Mouse (Mus musculus) lung, adult 18-20 months (tissue): ENCODE results near the gene Tppp.
"Not testable (repeated sequence)": the region's sequence is repeated elsewhere in the genome, so short reads cannot be mapped to it uniquely, and the experiment has no call there.

ENCODE experiments used
- DNase-seq, 2 experiments: peaks; one replicate each; pipeline ENCODE4 v3.0.0; 2022; ENCODE audit warnings: mixed read lengths in 2 of 2

Gene Tppp

DNA sequence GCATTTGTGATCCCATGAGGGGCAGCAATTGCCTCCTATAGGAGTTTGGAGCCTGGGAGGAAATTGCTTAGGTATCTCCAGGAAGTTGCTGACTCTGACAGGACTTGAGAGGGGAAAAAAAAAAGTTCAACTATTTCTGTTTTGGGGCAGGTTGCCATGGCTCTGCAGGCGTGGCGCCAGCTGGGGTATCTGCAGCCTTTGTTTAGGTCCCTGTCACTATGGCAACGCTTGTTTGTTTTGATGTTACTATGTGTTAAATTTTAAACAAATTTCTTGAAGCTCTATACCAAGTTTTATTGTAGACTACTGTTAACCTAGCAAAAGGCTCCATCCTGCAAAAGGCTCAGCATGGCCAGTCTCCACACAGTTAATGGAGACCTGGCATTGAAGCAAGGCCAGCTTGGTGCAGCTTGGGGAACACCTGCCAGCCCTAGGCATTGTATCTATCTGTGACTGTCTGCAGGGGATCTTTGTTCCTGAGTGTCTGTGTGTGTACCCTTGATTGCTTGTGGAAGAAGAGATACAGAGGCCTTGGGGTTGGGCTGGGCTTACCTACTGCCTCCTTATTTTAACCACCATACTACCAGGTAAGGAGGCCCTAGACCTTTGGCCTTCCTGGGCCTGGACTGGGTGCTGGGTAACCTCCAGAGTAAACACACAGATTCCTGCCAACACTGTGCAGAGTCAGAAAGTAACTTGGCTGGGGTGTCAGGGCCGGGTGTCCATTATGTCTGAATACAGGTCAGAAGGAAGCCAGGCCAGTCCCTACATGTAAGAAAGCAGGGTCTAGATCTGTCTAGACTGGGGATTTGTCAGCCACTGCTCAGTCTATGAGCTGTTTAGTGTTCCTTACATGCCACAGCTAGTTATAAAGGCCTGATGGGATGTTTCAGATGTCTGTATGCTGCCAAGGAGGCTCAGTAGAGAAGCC is 16.2 kb downstream of the Tppp start:
- peak; percentile 62 to 67 for DNase-seq

DNA sequence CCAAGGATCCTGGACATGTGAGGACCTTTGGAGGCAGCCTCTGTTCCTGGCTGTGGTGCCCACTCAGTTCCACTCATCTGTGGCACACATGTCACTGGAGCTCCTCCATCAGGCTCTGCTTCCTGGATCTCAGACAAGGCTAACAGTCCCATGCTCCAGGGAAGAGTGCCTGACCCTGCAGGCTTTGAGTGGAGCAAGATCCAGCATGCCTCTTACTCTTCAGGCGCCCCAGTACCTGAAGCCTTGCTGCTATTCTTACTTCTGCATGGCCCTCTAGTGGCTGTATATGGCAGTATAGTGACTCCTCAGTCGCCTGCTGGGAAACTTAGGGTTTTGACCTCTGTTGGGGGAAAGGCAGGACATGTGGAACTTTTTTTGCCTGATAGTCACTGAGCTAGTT is 17.0 kb downstream of the Tppp start:
- peak; percentile 52 to 75 for DNase-seq

DNA sequence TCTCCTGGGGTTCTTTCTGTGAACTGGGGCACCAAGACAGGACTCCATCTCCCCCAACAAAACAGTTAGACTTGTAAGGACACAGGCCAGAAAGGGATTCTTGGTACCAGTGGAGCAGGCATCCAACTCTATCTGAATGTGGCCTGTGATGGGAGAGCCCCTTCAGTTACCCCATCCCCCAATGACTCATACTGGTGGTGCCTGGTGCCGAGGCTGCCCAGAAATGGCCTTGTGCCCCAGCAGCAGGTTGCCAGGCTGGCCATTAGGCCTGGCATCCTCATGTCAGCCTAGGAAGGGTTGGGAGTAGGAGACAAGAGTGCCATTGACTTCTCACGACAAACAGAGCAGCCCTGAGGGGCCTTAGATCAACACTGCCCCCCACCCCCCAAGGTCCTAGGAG is 18.9 kb downstream of the Tppp start:
- no peak for DNase-seq

DNA sequence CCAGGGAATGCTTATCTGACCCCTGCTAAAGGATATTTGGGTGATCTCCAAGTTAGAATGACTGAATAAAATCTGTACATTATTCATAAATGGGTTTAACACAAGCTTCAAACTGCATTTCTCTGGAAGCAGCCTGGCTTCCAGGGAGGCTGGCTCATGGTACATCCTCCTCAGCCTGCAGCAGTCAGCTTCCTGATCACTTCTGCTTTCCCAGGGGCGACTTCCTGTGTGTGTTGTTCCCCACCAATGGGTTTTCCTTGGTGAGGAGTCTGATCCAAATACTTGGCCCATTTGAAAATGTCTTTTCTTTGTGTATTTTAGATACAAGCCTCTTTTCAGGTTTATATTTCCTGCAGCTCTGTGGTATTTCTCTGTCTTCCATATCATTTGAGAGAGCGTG is 19.8 kb downstream of the Tppp start:
- DNase-seq: no peak

DNA sequence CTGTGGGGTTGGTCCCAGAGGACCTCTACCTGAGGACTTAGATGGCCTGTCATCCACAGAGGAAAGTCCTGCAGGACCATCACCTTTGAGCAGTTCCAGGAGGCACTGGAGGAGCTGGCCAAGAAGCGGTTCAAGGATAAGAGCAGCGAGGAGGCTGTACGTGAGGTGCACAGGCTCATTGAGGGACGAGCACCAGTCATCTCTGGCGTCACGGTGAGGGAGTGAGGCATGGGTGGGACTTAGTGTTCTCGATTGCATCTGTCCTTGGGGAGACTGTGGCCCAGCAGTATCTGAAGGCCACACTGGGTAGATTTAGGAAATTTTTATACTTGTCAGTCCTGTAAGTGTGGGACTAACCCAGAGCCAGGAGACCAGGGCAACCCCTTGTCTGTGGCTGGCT is 21.5 kb downstream of the Tppp start:
- no peak for DNase-seq

DNA sequence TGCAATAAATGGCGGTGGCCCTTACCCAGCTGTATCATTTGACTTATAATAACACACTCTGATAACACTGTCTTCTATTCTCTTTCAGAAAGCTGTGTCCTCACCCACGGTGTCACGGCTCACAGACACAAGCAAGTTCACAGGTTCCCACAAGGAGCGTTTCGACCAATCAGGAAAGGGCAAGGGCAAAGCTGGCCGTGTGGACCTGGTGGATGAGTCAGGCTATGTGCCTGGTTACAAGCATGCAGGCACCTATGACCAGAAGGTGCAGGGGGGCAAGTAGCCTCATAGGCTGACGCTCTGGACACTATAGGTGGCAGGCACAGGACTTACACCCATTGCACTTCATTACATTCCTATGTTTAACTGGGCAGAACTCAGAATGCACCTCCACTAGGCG is 21.9 kb downstream of the Tppp start:
- DNase-seq: no peak

DNA sequence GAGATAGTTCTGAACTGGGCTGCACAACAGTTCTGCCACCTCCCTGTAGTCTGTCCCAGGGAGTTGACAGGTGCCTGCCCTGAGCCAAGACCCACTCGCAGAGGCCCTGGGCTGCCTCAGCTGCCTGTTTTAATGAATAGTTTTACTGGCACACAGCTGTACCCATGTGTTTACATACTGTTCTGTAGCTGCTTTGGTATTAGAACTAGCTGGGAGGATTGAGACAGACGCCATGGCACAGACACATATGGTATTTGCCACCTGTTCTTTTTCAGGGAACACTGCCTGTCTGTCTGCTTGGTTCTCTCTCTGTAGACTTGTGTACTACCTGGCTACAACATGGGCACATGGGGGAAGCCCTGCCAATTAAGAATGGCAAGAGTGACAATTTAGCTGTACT is 25.5 kb downstream of the Tppp start:
- no peak for DNase-seq

DNA sequence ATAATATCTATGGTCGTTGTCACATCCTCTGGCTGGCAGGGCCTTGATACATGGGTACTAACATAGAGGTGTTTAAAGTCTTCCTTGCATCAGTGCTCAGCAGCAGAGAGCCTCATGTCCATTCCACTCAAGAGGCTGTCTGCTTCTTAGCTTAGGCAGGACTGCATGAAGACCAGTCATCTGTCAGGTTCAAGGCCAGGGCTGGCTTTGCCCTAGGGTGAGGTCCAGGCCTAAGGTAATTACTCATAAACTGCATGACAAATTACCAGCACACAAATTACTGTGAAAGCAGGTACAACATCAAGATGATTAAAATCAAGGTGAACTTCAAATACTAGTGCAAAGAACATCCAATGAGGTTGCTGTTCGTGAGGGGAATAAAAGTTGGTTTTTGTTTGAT is 26.6 kb downstream of the Tppp start:
- no peak for DNase-seq

DNA sequence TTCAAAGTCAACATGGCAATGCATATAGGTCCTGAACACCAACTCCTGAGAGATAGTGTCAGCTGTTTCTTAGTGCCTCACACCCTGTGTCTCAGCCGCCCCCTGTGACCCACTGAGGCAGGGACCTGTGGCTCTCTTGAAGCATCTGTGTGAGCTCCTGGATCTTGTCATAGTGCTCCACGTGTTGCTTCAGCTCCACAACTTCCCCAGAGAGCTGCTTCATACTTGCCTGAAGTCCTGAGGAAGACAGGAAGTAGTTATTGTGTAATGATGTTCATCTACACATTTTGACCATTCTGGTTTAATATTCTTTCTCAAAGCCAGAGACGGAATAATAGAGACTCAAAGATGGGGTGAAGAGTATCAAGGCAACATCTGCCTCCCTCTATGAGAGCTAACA is 30.7 kb downstream of the Tppp start:
- DNase-seq: no peak

DNA sequence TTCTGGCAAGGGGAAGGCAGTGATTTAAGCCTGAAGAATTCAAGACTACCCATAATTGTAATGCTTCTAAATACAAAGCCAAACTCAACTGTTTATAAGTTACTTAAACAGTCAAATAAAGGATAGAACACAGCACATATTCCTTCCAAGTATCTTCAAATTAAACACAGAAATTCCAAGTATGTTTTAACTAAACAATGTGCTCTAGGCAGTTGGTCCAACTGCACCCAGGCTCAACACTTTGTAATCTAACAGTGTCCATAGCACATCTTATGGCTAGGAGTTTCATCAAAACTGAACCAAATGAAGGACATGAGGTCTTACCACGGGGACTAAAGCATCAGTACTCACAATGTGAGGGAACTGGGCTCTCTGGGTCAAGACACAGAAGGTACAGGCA is 47.0 kb downstream of the Tppp start:
- DNase-seq: no peak

DNA sequence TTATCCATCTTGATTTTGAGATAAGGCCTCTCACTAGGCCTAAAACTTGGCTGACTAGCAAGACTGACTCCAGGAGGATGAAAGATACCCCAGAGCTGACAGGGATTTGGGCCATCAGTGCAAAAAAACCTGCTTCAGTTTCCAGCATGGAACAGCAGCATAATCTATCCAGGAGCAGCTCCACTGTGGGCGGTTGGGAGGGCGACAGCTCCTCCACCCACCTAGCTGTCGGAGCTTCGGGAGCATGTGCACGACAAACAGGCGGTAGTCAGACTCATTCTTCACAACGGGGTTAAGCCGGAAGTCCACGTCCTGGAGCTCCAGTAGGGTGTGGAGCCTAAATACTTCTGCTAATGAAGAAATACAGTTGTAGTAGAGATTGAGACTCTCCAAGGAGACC is 48.9 kb downstream of the Tppp start:
- no peak for DNase-seq

DNA sequence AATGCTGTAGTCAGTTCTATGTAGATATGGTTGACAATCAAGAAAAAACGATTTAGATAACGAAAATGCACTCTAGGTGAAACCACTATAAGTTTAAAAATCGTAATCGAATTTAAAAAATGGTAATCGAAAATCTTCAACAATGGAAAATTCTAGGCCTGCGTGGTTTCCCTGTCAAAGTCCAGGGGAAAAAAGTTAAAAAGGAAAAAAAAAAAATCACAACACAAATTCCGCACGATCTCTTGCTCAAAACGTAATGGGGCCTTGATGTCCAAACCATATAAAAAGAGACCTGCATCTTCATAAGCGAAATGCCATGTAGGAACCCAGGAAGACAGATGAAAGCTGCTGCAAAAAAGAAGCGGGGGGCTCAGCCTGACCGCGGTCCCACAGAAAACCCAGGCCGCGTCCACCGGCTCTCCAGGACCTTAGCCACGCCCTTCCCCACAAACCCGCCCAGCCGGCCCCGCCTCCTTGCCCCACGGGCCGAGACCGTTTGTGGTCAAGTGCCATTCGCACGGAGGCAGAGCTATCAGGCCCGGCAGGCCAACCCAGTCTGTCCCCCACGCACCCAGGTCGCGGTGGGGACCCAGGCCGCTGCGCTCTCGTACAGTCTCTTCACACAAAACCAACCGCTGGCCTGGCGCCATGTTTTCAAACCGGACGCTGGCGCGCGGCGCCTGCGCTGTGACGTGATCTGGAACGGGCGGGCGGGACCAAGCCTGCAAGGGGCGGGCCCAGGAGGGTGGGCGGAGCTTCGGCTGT is 52.6 kb downstream of the Tppp start, which contains the start of gene Cep72:
Gene Cep72 (minus strand): TSS at position 687 of the 765 bp plus-strand sequence.
- peak; percentile 86 to 89 for DNase-seq

DNA sequence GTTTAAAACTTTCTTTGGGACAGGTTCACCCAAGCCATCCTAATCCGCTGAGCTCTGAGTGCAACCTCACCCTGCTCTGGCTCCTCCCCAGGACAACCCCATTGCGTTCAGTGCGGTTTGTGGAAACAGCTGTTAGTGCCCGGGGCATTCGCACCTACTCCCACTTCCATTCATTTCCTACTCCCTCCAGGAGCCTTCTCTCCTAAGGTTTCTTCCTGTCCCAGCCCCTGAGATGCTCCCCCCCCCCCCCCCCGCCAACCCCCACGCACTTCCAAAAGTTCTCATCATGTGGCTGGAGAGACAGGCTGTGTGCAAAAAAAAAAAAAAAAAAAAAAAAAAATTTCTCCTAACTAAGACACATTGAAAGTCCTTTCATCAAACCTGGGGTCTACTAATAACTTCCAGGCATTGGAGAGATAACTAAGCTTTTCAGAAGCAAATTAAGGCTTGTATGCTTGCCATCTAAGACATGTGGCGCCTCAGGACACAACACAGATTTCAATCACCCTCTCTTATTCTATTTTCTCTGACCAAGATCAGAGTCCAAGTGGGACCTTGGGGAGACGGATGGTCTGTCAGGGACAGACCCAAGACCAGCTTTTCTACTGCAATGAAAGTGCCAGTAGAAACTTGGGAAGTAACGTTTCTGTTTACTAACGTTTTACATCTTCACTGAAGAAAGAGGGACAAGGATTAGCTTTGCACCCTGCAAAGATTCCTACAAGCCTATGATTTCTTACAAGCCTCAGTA is 53.3 kb downstream of the Tppp start:
- DNase-seq: no peak

DNA sequence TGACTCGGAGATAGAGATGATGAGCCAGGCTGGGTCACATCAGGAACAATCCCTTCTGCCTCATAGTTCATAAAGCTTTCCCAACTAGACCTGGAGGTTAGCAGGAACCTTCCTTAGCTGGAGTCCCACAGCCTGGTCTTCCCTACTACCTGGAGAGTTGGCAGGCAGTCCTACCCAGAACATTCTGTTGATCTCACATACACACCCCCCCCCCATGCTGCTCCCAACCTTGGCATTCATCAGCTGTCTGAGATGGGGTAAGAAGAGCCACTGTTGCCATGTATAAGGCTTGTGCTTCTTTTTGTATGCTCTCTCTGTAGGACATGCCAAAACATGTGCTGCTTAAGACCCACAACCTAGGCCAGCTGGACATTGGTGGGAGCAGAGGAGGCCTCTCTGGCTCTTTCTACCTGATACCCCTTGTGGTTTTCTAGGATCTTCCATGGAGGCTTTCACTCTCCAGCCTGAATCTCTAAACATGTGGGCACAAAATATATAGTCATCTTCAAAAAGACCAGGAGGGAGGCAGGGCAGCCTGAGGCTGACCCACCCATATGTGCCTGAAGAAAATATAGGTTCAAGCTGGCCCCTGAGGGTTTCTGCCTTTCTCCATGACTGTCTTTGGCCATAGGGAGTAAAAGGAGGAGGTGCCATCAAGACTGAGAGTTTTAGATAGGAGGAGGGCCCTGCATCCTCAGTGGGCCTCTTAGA is 54.3 kb downstream of the Tppp start:
- no peak for DNase-seq

DNA sequence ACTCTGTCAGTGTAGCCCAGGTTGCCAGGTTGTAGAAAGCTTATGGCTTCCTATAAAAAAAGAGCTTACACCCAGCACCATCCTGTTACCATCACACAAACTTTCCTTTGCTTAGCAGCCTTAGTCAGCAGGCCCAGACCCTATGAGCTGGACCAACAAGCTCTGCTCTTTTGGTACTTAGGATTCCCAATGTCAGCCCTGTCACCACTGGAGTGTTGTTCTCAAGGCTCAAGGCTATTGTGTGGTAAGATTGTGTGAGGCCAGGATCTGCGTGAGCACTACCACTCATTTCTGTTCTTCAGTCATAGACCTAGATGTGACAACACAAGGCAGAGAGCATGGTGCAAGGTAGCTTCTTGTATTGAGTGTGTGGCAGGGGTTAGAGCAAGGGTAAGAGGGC is 57.4 kb downstream of the Tppp start:
- no peak for DNase-seq

DNA sequence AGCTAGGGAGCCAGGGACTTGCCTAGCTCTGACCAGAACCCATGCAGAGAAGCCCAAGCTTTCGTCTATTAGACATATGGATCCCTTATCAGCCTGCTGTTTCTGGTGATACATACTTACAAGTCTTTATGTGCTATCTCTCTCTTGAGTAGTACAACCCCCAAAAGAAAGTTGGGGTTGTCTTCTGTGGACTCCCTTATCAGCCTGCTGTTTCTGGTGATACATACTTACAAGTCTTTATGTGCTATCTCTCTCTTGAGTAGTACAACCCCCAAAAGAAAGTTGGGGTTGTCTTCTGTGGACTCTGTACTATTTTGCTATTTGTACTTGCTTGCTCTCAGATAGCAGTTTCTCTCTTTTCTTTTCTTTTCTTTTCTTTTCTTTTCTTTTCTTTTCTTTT is 62.0 kb downstream of the Tppp start:
- DNase-seq: not testable (repeated sequence)

DNA sequence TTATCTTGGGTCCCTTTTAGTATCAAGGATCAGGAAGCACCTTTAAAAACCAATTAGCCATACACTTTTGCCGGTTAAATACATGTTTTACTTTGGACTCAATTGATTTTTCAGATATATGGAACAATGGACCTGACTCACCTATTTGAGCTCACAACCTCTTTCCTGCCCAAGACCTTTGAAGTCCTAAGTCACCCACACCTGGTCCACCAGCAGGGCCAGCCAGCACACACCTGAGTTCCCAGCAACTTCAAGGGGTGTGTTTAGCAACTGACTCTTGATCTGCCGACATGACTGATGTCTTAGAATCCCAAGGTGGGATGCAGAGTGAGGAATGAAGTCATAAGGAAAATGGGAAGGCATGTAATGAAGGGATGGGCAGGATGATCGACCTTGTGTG is 62.5 kb downstream of the Tppp start:
- no peak for DNase-seq

DNA sequence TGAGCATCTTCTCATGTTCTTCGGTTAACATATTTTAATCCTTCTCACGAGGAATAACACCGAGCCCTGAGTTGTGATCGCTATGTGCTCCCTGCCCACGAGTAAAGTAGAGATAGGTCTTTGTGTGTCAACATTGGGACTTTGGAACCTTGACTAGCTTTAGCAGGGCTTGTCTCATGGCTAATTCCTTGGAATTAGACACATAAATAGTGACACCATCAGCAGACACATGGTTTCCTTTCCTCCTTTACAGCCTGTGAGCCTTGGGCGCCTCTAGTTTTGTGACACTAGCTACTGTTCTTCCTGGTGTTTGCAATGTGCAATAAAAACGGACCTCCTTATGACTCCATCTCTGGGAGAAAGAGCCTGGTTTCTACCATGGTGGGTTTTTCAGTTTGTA is 64.2 kb downstream of the Tppp start:
- no peak for DNase-seq
